Mouse (Mus musculus) heart, embryonic 12.5 days (tissue): ENCODE results near the gene Gm12184. TPM values are rescaled to one million over a fixed set of nuclear protein-coding genes. Genes with fewer than 3 reads are reported as not detected.
"Not testable (repeated sequence)": the region's sequence is repeated elsewhere in the genome, so short reads cannot be mapped to it uniquely, and the experiment has no call there.

Experiments
- ATAC-seq: fragments of 200-750 bp; cut with Nextera tagmentation; 2 replicates; pipeline ENCODE4 v1.8.0; 2017; ENCODE audit warnings: moderate TSS enrichment, moderate library complexity; ENCODE audit not compliant: insufficient number of reproducible peaks, low FRiP score
- H3K27ac ChIP-seq: fragments of 300-500 bp; sonication (generic); 2 replicates; pipeline ENCODE4 v1.5.1; 2016; ENCODE audit warnings: mild to moderate bottlenecking, moderate library complexity; ENCODE audit not compliant: poor library complexity, severe bottlenecking
- H3K27me3 ChIP-seq: fragments of 300-500 bp; sonication (generic); replicated peaks from 2 replicates; pipeline ENCODE4 v1.6.1; 2016; ENCODE audit warnings: mild to moderate bottlenecking, moderate library complexity
- H3K36me3 ChIP-seq: fragments of 300-500 bp; sonication (generic); 2 replicates; pipeline ENCODE4 v1.6.1; 2016; ENCODE audit warnings: mild to moderate bottlenecking, moderate library complexity
- H3K4me1 ChIP-seq: fragments of 300-500 bp; sonication (generic); replicated peaks from 2 replicates; pipeline ENCODE4 v1.6.1; 2016; ENCODE audit warnings: mild to moderate bottlenecking
- H3K4me2 ChIP-seq: fragments of 300-500 bp; sonication (generic); 2 replicates; pipeline ENCODE4 v1.6.1; 2016; ENCODE audit warnings: mild to moderate bottlenecking, moderate library complexity
- H3K4me3 ChIP-seq: fragments of 300-500 bp; sonication (generic); 2 replicates; pipeline ENCODE4 v1.5.1; 2016; ENCODE audit warnings: mild to moderate bottlenecking
- H3K9ac ChIP-seq: fragments of 300-500 bp; sonication (generic); 2 replicates; pipeline ENCODE4 v1.6.1; 2016; ENCODE audit warnings: mild to moderate bottlenecking, moderate library complexity
- H3K9me3 ChIP-seq: fragments of 300-500 bp; sonication (generic); replicated peaks from 2 replicates; pipeline ENCODE4 v1.6.1; 2016; ENCODE audit warnings: mild to moderate bottlenecking, moderate library complexity
- WGBS: fragments of 180-500 bp; shearing (Covaris S2); methylation state at CpG from one replicate; pipeline ENCODE4 v1.1.7; 2016; 5-methylcytosine and 5-hydroxymethylcytosine counted together
- polyA plus RNA-seq: library from polyadenylated mRNA; unstranded; fragments of >200 nt; fragmentation: Nextera tagmentation; extraction: Ambion mirVana; gene quantifications from 2 replicates; pipeline ENCODE4 v1.2.1, GENCODE M21; 2016

Gm12184 gene
- polyA plus RNA-seq, 1 experiment from 2014 or later = 5.3 TPM

DNA sequence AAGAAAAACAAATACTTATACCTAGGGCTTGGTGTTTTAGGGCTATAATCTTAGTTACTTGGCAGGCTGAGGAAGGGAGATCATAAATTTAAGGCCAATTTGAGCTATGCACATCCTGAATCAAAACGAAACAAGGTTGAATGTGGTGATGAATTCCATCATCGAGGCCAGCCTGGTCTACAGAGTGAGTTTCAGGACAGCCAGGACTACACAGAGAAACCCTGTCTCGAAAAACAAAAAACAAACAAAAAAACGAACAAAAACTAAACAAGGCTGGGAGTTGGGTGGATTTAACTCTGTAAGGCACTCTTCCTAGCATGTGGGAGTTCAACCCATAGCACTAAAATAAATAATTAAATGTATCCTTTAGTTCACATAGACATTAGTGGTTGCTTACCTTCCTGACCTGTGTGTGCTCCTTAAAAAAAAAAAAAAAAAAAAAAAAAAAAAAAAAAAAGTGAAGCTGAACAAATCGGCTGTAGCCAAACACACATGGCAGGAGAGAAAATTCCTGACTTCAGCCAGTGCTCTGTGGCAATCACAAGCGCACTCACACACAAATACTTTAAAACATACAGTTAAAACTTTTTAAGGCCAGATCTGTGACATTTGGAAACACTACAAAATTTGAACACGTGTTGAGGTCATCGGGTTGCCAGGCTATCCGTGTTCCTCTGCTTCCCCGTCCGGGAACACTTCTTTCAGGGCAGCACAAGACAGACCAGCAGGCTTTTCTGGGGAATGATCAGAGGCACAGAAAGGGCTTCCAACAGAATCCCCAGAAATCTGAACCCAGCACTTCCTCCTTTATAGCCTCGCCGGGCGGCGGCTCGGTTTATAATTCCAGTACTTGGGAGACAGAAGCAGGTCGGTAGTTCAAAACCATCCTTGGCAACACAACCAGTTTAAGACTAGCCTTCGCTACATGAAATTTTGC is 27.2 kb downstream of the Gm12184 start:
- WGBS = 10% methylated on average over 18 of the region's 18 CpGs
- peak overlapping the region; percentile 90 for H3K9ac ChIP-seq
- H3K4me1 ChIP-seq = peaks cover 38% of the 10 kb centered on the region
- no peaks in the 10 kb centered on the region for H3K9me3 ChIP-seq
- H3K36me3 ChIP-seq = peaks cover 29% of the 10 kb centered on the region
- ATAC-seq = 0 out of 2 replicates have a peak, but pooled peaks have one; percentile 1
- peak overlapping the region; percentile 84 for H3K4me3 ChIP-seq
- no peaks in the 10 kb centered on the region for H3K27me3 ChIP-seq
- peak overlapping the region; percentile 82 for H3K4me2 ChIP-seq
- peak overlapping the region; percentile 97 for H3K27ac ChIP-seq

DNA sequence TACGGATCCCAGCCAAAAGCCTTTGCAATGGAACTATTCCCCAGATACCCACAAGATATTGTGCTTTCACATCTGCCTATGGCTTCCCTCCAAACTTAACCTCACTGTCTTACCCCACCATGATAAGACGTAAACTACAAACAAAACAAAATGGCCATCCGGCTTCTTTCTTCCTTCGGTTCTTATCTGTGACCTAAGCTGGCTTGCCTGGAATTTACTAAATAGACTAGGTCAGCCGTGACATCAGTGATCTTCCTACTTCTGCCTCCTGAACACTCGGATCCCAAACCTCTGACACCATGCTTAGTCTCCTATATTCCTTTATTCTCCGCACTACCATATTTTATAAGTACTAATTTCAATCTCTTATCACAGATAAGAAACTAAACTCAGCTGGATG is 28.1 kb downstream of the Gm12184 start:
- Histone ChIP-seq H3K9me3 (no peaks in the 10 kb centered on the region), H3K4me3 (no peak overlapping the region), H3K36me3 (peaks cover 20% of the 10 kb centered on the region), H3K27me3 (no peaks in the 10 kb centered on the region), H3K9ac (peak overlapping the region; percentile 32; the same call in 1 of the 2 replicates), H3K27ac (peak overlapping the region; percentile 55), H3K4me1 (peaks cover 38% of the 10 kb centered on the region), H3K4me2 (peak overlapping the region; percentile 42)
- no peak for ATAC-seq
- 45% methylated on average over 7 of the region's 7 CpGs for whole genome bisulfite sequencing

DNA sequence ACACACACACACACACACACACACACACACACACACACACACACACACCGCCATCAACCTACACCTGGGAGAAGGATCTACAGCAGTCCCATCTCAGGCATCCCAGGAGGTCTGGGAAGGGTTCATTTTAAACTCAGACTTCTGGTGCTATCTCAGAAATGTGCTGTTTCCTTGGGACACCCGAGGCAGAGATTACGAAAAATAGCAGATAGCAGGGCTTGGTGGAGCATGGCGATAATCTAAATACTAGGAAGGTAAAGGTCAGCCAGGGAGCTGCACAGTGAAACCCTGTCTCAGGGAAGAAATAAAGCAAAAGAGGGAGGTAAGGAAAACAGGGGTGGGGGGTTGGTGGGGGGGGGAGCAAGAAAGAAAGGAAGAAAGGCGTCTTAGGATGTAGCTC is 29.2 kb downstream of the Gm12184 start:
- ATAC-seq = no peak
- no peaks in the 10 kb centered on the region for H3K27me3 ChIP-seq
- peak overlapping the region; percentile 51 for H3K27ac ChIP-seq
- H3K9ac ChIP-seq = no peak overlapping the region
- peaks cover 9% of the 10 kb centered on the region for H3K36me3 ChIP-seq
- H3K4me1 ChIP-seq = peaks cover 29% of the 10 kb centered on the region
- 0 out of 2 replicates have a peak overlapping the region, but pooled peaks have one; percentile 6 for H3K4me3 ChIP-seq
- 41% methylated on average over 5 of the region's 5 CpGs for WGBS
- peak overlapping the region; percentile 13 for H3K4me2 ChIP-seq
- H3K9me3 ChIP-seq = no peaks in the 10 kb centered on the region

DNA sequence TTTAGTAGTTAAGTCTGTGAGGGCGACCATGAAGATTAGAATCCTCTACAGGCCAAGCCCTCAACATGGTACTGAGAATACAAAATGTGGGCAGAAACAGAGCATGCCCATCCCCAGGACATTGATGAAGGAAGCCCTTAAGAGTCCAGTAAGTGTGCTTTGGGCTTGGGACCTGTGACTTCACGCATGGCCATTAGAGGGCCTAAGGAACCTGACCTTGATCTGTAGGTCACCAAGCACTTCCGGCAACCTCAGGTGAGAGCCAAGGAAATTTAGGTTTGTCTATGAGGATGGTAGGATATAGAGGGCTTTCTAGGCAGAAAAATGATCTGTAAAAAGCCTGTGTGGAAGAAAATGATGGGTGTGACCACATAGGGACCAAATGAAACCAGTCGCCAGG is 30.2 kb downstream of the Gm12184 start:
- H3K27ac ChIP-seq = no peak overlapping the region
- H3K9me3 ChIP-seq = no peaks in the 10 kb centered on the region
- no peaks in the 10 kb centered on the region for H3K27me3 ChIP-seq
- H3K4me1 ChIP-seq = peaks cover 20% of the 10 kb centered on the region
- no peak for ATAC-seq
- H3K9ac ChIP-seq = no peak overlapping the region
- H3K4me2 ChIP-seq = no peak overlapping the region
- H3K36me3 ChIP-seq = no peaks in the 10 kb centered on the region
- WGBS = 69% methylated on average over 4 of the region's 4 CpGs
- H3K4me3 ChIP-seq = no peak overlapping the region

DNA sequence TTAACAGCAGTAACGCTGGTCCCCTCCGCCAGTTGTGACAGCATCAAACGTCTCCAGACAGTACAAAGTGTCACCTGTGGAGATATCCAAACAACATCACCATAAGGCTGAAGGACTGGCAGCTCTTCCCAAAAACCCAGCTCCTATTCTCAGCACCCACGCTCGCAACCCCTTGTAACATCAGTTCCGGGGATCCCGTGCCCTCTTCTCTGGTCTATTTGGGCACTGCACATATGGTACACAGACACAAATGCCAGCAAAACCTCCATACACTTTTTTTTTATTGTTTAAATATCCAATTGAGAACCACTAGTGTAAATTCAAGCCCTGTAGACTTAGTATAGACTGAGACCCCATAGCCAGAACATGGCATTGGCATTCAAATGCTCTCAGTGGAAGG is 31.2 kb downstream of the Gm12184 start:
- H3K4me1 ChIP-seq = peaks cover 24% of the 10 kb centered on the region
- no peaks in the 10 kb centered on the region for H3K36me3 ChIP-seq
- H3K4me2 ChIP-seq = no peak overlapping the region
- no peak overlapping the region for H3K27ac ChIP-seq
- no peak for ATAC-seq
- H3K4me3 ChIP-seq = no peak overlapping the region
- WGBS = 93% methylated on average over 7 of the region's 7 CpGs
- no peaks in the 10 kb centered on the region for H3K9me3 ChIP-seq
- no peak overlapping the region for H3K9ac ChIP-seq
- H3K27me3 ChIP-seq = no peaks in the 10 kb centered on the region

DNA sequence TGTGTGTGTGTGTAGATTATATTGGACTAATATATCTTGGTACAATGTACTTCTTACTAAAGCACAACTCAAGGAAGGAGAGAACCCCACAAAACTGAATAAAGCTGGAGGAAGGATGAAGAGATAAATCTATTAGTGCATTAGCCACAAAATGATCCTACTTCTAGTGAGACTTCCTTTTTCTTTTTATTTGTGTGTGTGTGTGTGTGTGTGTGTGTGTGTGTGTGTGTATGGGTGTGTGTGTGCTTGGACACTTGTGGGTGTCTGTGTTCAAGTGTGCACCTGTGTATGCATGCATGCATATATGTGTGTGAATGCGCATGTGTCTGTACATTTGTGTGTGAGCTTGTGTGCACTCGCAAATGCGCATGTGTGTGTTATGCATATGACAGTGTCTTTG is 33.3 kb downstream of the Gm12184 start:
- Histone ChIP-seq H3K4me1 (peaks cover 19% of the 10 kb centered on the region), H3K27ac (no peak overlapping the region), H3K9ac (no peak overlapping the region), H3K4me3 (no peak overlapping the region), H3K4me2 (no peak overlapping the region), H3K9me3 (no peaks in the 10 kb centered on the region), H3K36me3 (no peaks in the 10 kb centered on the region), H3K27me3 (no peaks in the 10 kb centered on the region)
- ATAC-seq = no peak
- 94% methylated on average over 3 of the region's 3 CpGs for WGBS

DNA sequence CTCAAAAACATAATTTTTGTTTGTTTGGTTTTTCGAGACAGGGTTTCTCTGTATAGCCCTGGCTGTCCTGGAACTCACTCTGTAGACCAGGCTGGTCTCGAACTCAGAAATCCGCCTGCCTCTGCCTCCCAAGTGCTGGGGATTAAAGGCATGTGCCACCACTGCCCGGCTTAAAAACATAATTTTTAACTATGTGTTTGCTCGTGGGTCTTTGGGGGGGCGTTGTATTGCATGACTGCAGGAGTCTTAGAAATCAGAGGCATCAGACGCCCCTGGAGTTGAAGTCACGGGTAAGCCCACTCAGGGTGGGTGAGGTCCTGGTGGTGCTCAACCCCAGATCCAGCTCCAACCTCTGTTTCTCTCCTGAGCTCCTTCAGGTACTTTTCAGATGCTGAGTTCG is 34.6 kb downstream of the Gm12184 start:
- WGBS = 82% methylated on average over 9 of the region's 9 CpGs
- H3K9me3 ChIP-seq, H3K4me1 ChIP-seq, H3K9ac ChIP-seq, H3K4me2 ChIP-seq, ATAC-seq, H3K4me3 ChIP-seq, H3K27me3 ChIP-seq, H3K27ac ChIP-seq, H3K36me3 ChIP-seq: not testable (repeated sequence)

DNA sequence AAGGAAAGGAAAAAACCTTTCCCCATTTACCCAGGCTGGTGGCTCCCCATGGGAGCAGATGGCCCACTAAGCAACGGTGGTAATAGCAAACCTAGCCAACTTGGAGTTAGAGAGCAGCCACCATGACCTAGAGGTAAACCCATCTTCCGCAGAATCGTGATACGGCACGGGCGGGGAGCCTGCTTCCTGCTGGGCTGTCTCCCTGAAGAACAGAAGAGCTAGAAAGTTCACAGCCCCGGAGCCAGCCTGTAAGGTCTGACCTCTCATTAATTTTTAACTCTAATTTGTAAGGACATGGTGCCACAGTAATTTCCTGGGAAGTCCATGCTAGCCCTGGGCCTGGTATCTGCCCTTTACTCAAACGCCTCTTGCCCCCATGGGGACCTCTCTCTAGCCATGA is 35.5 kb downstream of the Gm12184 start:
- Histone ChIP-seq H3K9me3 (no peaks in the 10 kb centered on the region), H3K9ac (0 out of 2 replicates have a peak overlapping the region, but pooled peaks have one; percentile 10), H3K36me3 (no peaks in the 10 kb centered on the region), H3K27me3 (no peaks in the 10 kb centered on the region), H3K4me2 (peak overlapping the region; percentile 20), H3K4me3 (no peak overlapping the region), H3K27ac (no peak overlapping the region), H3K4me1 (peaks cover 4% of the 10 kb centered on the region; the same call in 1 of the 2 replicates)
- ATAC-seq = no peak
- WGBS = 55% methylated on average over 8 of the region's 8 CpGs

DNA sequence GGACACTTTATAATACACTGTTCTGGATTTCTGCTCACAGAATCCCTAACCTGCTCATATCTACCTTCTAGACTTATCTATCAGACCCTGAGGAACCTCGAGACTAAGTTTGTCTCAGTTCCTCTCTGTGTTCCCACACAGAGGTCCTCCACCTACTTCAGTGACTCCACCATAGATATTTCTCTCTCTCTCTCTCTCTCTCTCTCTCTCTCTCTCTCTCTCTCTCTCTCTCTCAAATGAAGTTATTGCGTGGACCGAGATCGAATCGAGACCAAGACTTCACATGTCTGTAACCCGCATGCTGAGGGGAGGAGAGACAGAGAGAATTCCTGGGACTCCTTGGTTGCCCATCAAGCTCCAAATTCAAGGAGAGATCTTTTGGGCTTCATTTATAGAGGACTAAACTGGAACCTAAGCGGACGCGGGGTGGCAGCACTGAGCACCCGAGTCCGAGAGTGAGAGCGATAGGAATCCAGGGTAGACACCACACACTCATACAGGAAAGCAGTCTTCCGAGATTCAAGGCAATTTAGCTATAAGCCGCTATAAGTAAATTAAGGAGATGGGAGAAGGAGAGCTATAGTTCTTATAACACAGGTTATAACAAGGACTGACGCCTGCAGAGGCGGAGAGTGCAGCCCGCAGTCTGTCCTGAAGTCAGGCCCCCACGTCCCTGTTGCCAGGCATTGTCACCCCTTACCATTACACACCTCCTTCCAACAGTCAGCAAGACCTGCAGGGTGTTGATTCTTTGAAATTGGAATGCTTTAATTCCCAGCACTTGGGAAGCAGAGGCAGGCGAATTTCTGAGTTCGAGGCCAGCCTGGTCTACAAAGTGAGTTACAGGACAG is 36.3 kb downstream of the Gm12184 start:
- no peaks in the 10 kb centered on the region for H3K27me3 ChIP-seq
- H3K27ac ChIP-seq = no peak overlapping the region
- peak overlapping the region; percentile 38 for H3K4me3 ChIP-seq
- peak overlapping the region; percentile 67 for H3K4me2 ChIP-seq
- H3K36me3 ChIP-seq = no peaks in the 10 kb centered on the region
- H3K9me3 ChIP-seq = no peaks in the 10 kb centered on the region
- peak; percentile 65; the same call in 1 of the 2 replicates for ATAC-seq
- H3K9ac ChIP-seq = peak overlapping the region; percentile 47; the same call in 1 of the 2 replicates
- H3K4me1 ChIP-seq = peaks cover 4% of the 10 kb centered on the region; the same call in 1 of the 2 replicates
- 13% methylated on average over 20 of the region's 20 CpGs for WGBS

DNA sequence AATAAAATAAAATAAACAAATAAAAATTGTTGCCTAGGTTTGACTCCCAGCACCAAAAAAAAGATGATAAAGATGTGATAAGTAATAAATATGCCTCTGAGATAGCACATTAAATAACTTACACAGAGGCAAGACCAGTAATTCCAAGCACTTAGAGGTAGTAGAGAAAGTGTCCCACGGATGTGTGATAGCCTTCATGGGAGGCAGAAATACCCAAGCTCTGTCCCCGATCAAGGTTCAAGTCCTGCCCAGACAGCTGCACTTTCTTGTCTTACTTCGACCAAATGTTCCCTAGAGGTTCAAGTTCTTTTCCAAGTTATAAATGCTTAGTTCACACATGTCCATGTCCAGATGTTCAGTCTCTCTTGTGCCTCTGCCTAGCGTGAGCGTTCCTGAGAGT is 37.2 kb downstream of the Gm12184 start:
- no peak for ATAC-seq
- peaks cover 4% of the 10 kb centered on the region; the same call in 1 of the 2 replicates for H3K4me1 ChIP-seq
- no peaks in the 10 kb centered on the region for H3K9me3 ChIP-seq
- H3K27me3 ChIP-seq = no peaks in the 10 kb centered on the region
- no peak overlapping the region for H3K27ac ChIP-seq
- 85% methylated on average over 5 of the region's 5 CpGs for WGBS
- H3K9ac ChIP-seq = no peak overlapping the region
- no peak overlapping the region for H3K4me3 ChIP-seq
- no peaks in the 10 kb centered on the region for H3K36me3 ChIP-seq
- H3K4me2 ChIP-seq = no peak overlapping the region
